Mouse (Mus musculus): ENCODE results near the gene Afg3l1. TPM values are rescaled to one million over a fixed set of nuclear protein-coding genes. Genes with fewer than 3 reads are reported as not detected.
"Not testable (repeated sequence)": the region's sequence is repeated elsewhere in the genome, so short reads cannot be mapped to it uniquely, and the experiment has no call there.

Gene Afg3l1
- polyA plus RNA-seq, 1 experiment from 2014 or later, result 58.6 TPM

DNA sequence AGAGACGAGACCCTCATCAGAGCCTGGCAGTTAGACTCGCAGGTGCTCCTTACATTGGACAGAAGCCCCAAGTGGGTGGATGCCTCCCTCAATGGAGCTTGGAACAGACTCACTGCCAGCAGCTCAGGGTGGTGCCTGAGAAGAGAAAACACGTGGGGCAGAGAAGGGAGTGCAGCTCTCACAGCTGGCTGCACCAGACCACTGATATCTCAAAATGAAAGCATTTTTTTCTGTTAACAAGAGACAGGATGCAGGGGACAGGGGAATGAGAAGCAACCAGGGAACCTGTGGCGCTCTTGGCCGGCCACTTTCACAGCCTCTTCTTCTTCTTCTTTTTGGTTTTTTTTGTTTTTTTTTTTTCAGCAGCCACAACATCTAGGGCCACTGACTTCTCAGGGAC lies 3.2 kb upstream of the Afg3l1 start:
- not testable (repeated sequence) for H3K4me2 ChIP-seq (replicated peaks); H3K9me3 ChIP-seq; H3K36me3 ChIP-seq; H3K27me3 ChIP-seq; H3K4me3 ChIP-seq; H3K9ac ChIP-seq; ATAC-seq (ENCODE audit: low FRiP score, low read depth); H3K27ac ChIP-seq
- peaks cover 17% of the 10 kb centered on the region for H3K4me1 ChIP-seq
- WGBS, result 58% methylated on average over 5 of the region's 5 CpGs

DNA sequence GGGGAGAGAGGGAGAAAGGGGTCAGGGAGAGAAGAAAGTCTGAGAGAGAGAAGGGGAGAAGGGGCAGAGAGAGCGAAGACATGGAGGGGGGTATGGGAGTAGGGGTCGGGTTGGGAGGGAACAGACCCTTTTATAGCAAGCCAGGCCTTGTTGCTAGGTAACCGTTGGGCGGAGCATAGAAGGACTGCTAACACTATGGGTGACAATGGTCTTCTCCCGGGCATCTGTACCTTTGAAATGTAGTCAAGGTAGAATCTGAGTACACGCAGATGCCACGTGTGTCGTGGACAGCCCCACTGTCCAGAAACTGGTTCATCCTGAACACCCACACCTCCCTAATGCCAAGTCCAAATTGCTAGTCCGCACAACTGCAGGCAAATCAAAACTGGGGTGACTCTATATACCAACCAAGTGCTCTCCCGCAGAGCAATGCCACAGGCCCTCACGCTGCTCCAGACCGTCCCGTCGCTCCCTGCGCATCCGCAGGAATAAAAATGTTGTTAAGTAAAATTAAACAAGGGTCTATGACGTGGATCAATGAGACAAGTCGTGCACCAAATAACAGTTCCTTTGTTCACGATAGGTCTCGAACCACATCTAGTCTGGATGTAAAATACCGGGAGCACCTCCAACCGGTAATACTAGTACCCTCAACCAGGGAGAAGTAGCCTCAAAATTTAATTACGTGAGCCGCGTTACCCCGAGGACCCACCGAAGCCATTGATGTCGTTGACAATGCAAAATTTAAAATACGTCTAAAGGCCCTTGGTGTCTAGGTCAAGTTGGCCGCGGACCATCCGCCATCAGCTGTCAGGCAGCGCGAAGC lies 579 bp upstream of the Afg3l1 start:
- H3K4me3 ChIP-seq, result peak overlapping the region; percentile 63
- peak overlapping the region; percentile 92 for H3K4me2 ChIP-seq (replicated peaks)
- no peaks in the 10 kb centered on the region for H3K27me3 ChIP-seq
- H3K9me3 ChIP-seq, result no peaks in the 10 kb centered on the region
- H3K27ac ChIP-seq, result no peak overlapping the region; the same call in 1 of the 2 replicates
- peak overlapping the region; percentile 80 for H3K9ac ChIP-seq
- ATAC-seq (ENCODE audit: low FRiP score, low read depth), result peak; percentile 28; the same call in 1 of the 2 replicates
- peaks cover 17% of the 10 kb centered on the region for H3K4me1 ChIP-seq
- H3K36me3 ChIP-seq, result peaks cover 21% of the 10 kb centered on the region
- 9% methylated on average over 34 of the region's 34 CpGs for WGBS

DNA sequence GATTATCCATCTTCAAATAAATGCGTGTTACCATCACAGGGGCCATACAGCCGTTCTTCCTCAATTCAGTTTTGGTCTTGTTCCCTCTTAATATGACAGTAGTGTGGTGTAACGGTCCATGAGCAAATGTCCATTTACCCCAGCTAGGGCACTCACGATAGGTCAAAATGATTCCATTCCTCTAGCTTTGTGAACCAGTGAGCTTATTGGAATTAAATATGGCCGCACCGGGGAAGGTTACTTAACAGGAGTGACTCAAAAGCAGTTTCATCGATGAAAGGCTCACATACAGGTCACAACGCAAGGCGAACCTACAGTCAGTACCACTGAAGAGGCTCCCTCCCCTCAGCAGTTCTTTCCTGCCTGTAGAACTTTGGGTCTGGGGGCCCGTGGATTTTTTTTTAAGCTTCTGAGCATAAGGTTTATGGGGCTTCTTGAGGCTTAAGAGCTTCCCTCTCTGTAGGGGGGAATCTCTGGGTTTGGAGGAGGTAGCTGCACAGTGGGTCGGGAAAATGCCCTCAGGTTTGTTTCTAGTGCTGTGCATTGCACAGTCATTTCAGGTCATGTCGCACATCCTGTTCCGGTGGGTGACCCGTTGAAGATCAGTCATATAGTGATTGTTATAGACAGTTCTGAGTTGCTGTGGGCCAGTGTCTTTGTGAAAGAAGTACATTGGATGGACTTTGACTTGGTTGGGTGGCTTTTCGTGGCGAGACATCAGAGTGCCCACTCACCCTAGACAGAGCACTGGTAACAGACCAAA lies 934 bp downstream of the Afg3l1 start:
- H3K36me3 ChIP-seq, result peaks cover 33% of the 10 kb centered on the region
- H3K4me2 ChIP-seq (replicated peaks), result peak overlapping the region; percentile 92
- no peaks in the 10 kb centered on the region for H3K9me3 ChIP-seq
- H3K4me1 ChIP-seq, result peaks cover 17% of the 10 kb centered on the region
- peak overlapping the region; percentile 63 for H3K4me3 ChIP-seq
- no peak for ATAC-seq (ENCODE audit: low FRiP score, low read depth)
- peak overlapping the region; percentile 84; the same call in 1 of the 2 replicates for H3K27ac ChIP-seq
- peak overlapping the region; percentile 80 for H3K9ac ChIP-seq
- WGBS, result 34% methylated on average over 16 of the region's 16 CpGs
- no peaks in the 10 kb centered on the region for H3K27me3 ChIP-seq

DNA sequence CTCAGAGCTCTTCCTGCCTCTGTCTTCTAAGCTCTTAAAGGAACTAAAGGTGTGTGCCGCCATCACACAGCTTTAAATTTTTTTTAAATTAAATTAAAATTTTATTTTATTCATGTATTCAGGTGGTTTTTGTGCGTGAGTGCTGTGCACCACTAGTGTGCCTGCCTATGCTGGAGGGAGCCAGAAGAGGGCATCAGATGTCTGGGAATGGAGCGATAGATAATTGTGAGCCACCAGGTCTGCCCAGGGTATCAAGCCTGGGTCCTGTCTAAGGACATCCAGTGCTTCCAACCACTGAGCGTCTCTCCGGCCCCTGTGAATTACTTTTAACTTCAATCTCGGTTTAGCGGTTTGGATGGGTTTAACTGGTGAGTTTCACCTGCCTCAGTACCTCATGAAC lies 4.9 kb downstream of the Afg3l1 start:
- no peak overlapping the region for H3K4me2 ChIP-seq (replicated peaks)
- 88% methylated on average over 7 of the region's 7 CpGs for WGBS
- no peak for ATAC-seq (ENCODE audit: low FRiP score, low read depth)
- peaks cover 71% of the 10 kb centered on the region for H3K36me3 ChIP-seq
- no peak overlapping the region for H3K27ac ChIP-seq
- peaks cover 11% of the 10 kb centered on the region for H3K4me1 ChIP-seq
- H3K9ac ChIP-seq, result no peak overlapping the region
- H3K9me3 ChIP-seq, result no peaks in the 10 kb centered on the region
- H3K27me3 ChIP-seq, result no peaks in the 10 kb centered on the region
- H3K4me3 ChIP-seq, result no peak overlapping the region

DNA sequence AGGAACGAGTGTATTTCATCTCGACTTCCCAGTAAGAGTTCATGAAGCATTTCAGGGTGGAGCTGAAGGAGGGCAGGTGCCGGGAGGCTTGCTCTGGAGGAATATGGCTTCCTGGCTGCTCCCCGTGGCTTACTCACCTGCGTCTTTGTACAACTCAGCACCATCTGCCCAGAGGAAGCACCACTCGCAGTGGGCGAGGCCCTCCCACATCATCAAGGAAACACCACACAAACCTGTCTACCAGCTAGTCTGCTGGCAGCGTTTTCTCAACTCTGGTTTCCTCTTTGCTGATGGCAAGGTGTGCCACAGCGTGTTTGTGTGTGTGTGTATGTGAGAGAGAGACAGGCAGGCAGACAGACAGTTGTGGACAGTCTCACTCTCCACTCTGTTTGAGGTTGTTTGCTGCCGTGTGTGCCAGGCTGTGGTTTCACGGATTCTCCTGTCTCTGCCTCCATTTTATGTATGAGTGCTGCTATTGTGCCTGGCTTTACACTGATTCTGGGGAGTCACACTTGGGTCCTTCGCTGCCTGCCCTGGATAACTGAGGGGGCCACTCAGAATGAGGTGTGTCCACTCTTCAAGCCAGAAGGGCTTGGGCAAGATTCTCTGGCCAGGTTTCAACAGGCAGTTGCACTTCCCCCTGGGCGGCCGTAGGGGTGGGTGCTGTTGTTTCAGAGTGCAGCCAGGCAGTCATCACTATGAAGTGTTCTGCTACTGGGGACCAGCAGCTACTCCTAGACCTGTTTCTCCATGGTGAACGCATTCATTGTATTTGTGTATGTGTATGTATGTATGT lies 13.8 kb downstream of the Afg3l1 start:
- Histone ChIP-seq H3K36me3 (peaks cover 97% of the 10 kb centered on the region), H3K9ac (no peak overlapping the region), H3K4me1 (no peaks in the 10 kb centered on the region), H3K27me3 (no peaks in the 10 kb centered on the region), H3K27ac (no peak overlapping the region), H3K4me2 (replicated peaks) (no peak overlapping the region), H3K4me3 (no peak overlapping the region), H3K9me3 (no peaks in the 10 kb centered on the region)
- no peak for ATAC-seq (ENCODE audit: low FRiP score, low read depth)
- WGBS, result 89% methylated on average over 15 of the region's 15 CpGs

DNA sequence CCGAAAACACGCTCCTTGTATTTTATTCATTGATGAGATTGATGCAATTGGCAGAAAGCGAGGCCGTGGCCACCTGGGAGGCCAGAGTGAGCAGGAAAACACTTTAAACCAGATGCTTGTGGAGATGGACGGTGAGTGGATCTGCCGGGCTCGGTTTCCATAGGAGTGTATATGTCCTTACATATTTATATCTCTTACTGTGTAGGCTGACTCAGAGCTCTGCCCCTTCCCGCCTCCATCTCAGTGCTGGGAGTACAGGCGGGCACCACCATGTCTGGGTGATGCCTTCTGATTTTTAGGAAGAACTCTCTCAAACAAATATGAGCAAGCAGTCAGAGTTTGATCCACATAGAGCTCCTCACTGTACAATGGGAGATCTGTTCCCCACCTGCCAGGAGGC lies 15.2 kb downstream of the Afg3l1 start:
- Histone ChIP-seq H3K36me3 (peaks cover 97% of the 10 kb centered on the region), H3K27me3 (no peaks in the 10 kb centered on the region), H3K9ac (no peak overlapping the region), H3K4me2 (replicated peaks) (no peak overlapping the region), H3K4me1 (no peaks in the 10 kb centered on the region), H3K9me3 (no peaks in the 10 kb centered on the region), H3K27ac (no peak overlapping the region), H3K4me3 (no peak overlapping the region)
- ATAC-seq (ENCODE audit: low FRiP score, low read depth), result no peak
- 95% methylated on average over 9 of the region's 9 CpGs for WGBS

DNA sequence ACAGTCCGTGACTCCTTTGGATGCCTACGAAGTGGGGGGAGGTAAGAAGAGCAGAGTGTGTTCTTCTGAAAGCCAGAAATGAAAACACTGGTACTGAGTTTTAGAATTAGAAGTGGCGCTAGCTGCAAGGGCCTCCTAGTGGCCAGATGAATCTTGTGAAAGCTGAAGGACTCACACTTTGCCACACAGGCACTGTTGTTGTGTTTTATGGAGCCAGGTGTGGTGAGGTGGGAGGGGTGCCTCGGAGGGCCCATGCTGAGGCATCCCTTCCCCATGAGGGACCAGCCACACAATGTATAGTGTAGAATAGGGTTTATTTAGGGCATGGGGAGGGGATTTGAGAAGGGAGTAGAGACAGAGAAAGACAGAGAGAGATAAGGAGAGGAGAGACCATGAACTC lies 20.0 kb downstream of the Afg3l1 start:
- 81% methylated on average over 4 of the region's 4 CpGs for WGBS
- Histone ChIP-seq H3K9me3 (no peaks in the 10 kb centered on the region), H3K4me2 (replicated peaks) (no peak overlapping the region), H3K27ac (no peak overlapping the region), H3K36me3 (peaks cover 99% of the 10 kb centered on the region), H3K27me3 (no peaks in the 10 kb centered on the region), H3K4me3 (no peak overlapping the region), H3K4me1 (no peaks in the 10 kb centered on the region), H3K9ac (no peak overlapping the region)
- no peak for ATAC-seq (ENCODE audit: low FRiP score, low read depth)

DNA sequence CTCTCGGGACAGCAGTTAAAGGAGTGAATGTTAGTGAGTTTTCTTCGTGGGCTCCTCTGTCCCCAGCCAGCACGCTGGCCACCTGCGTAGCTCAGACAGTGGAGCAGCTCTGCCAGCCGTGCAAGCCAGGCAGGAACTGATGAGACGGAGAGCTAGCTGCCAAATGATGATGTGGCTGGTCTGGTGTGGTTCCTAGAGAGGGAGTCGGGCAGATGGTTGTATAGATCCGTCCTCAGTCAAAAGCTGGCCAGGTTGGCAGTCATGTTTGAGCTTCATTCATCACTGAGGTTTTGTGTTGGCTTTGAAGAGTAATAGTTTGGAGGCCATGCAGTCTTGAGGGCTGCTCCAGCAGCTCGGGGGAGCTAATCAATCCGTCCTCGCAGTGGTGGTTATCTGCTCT lies 21.3 kb downstream of the Afg3l1 start:
- Histone ChIP-seq H3K4me3 (no peak overlapping the region), H3K27ac (no peak overlapping the region), H3K36me3 (peaks cover 99% of the 10 kb centered on the region), H3K27me3 (no peaks in the 10 kb centered on the region), H3K4me2 (replicated peaks) (no peak overlapping the region), H3K4me1 (no peaks in the 10 kb centered on the region), H3K9ac (no peak overlapping the region), H3K9me3 (no peaks in the 10 kb centered on the region; the same call in 1 of the 2 replicates)
- ATAC-seq (ENCODE audit: low FRiP score, low read depth), result no peak
- 92% methylated on average over 11 of the region's 11 CpGs for WGBS

DNA sequence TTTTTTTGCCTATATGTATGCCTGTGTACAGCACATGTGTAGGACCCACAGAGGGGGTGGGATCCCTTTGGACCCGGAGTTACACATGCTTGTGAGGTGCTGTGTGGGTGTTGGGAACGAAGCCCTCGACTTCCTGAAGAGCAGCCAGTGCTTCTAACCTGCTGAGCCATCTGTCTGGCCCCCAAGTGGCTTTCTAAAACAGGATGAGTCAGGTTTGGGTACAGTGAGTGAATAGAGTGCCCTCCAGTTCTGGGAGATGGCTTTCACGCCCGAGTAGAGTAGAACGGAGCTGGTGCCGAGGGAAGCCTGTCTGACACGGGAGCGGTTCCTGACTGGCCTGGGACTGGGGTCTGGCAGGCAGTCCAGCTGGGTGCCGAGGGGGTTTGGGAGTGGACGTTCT lies 21.9 kb downstream of the Afg3l1 start:
- H3K27ac ChIP-seq, result no peak overlapping the region
- no peaks in the 10 kb centered on the region for H3K4me1 ChIP-seq
- no peak overlapping the region for H3K4me2 ChIP-seq (replicated peaks)
- 94% methylated on average over 11 of the region's 11 CpGs for WGBS
- H3K36me3 ChIP-seq, result peaks cover 99% of the 10 kb centered on the region
- H3K27me3 ChIP-seq, result no peaks in the 10 kb centered on the region
- ATAC-seq (ENCODE audit: low FRiP score, low read depth), result no peak
- no peak overlapping the region for H3K4me3 ChIP-seq
- H3K9ac ChIP-seq, result no peak overlapping the region
- no peaks in the 10 kb centered on the region; the same call in 1 of the 2 replicates for H3K9me3 ChIP-seq

DNA sequence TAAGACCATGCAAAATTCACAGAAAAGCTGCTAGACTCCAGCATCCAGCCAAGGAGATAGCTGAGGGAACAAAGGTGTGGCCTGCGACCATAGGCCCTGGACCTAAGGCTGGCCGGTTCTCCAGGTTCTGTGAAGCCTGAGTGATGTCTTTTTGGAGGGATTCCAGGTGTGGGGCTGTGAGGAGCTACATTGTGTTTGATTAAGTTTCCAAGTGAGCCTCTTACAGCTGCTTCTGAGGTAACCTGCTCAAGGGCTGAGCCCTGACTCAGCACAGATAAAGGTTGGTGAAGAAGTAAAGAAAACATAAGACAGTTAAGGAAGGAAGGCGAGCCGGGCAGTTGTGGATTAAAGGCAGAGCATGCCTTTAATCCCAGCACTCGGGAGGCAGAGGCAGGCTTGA lies 24.5 kb downstream of the Afg3l1 start:
- no peak overlapping the region for H3K4me2 ChIP-seq (replicated peaks)
- ATAC-seq (ENCODE audit: low FRiP score, low read depth), result no peak
- no peaks in the 10 kb centered on the region for H3K4me1 ChIP-seq
- H3K9ac ChIP-seq, result no peak overlapping the region
- 95% methylated on average over 5 of the region's 5 CpGs for WGBS
- H3K27ac ChIP-seq, result no peak overlapping the region
- no peaks in the 10 kb centered on the region; the same call in 1 of the 2 replicates for H3K9me3 ChIP-seq
- H3K27me3 ChIP-seq, result no peaks in the 10 kb centered on the region
- H3K4me3 ChIP-seq, result no peak overlapping the region
- H3K36me3 ChIP-seq, result peaks cover 99% of the 10 kb centered on the region

DNA sequence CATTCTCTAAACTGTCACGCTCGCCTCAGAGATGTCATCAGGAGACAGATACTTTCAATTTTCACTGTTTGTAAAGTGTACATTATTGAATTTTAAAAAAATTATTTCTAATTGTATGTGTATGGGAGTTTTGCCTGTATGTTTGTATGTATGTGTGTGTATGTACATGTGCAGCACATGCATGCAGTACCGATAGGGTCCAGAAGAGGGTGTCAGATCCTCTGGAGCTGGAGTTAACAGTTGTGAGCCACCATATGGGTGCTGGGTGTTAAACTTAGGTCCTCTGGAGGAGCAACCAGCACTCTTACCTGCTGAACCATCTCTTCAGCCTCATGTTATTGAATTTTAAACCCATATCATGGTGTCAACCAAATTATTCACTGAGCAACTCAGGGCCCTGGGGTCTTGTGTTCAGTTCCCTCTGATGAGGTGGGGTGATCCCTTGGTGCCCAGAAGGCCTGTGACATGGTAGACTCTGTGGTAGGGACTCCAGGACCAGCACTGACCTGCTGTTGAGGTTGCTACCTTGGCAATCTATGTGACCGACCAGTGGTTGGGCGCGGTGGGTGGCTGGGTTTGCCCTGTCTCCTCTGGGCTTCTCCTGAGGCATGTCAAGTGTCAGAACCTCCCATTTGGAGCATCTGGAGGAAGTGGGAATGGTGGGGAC lies 26.2 kb downstream of the Afg3l1 start:
- no peak overlapping the region for H3K4me2 ChIP-seq (replicated peaks)
- no peaks in the 10 kb centered on the region for H3K27me3 ChIP-seq
- H3K9me3 ChIP-seq, result no peaks in the 10 kb centered on the region; the same call in 1 of the 2 replicates
- ATAC-seq (ENCODE audit: low FRiP score, low read depth), result no peak
- no peak overlapping the region for H3K9ac ChIP-seq
- no peaks in the 10 kb centered on the region for H3K4me1 ChIP-seq
- H3K36me3 ChIP-seq, result peaks cover 100% of the 10 kb centered on the region
- H3K4me3 ChIP-seq, result no peak overlapping the region
- over 99% methylated on average over 6 of the region's 6 CpGs for WGBS
- H3K27ac ChIP-seq, result no peak overlapping the region

Data from limb, embryonic 13.5 days (tissue).